Comparison of ENCODE assay signal across 9 mouse cellular contexts in genomic region chr16:17647156-17647555, GRCm38 (mm10). TPM values are rescaled to one million over a fixed set of nuclear protein-coding genes. Genes with fewer than 3 reads are reported as not detected.
DNase-seq lines count a peak whose midpoint lies in the region; ATAC-seq lines count a peak whose summit lies in the region.
"Had no signal": no experiment of that assay in that cellular context is flagged by ENCODE, and none has a peak within 500 bp of the region (broad histone marks: within the 10 kb centered on the region; RNA-seq: fewer than 3 reads in every experiment).

No protein-coding gene starts in this region.

- H3K4me2 ChIP-seq in lung, embryonic 15.5 days, result peak overlapping the region; percentile 94
- H3K4me2 ChIP-seq in forebrain, embryonic 11.5 days (ENCODE audit: low read depth, low read length, severe bottlenecking), result peak overlapping the region; percentile 97
- H3K4me2 ChIP-seq in neural tube, embryonic 14.5 days (ENCODE audit: low read depth, low read length), result peak overlapping the region; percentile 89

- no peak overlapping the region for H3K27ac ChIP-seq in lung, embryonic 15.5 days
- no peak overlapping the region for H3K27ac ChIP-seq in forebrain, embryonic 11.5 days (ENCODE audit: low read depth, low read length)
- peak overlapping the region; percentile 84; the same call in 1 of the 2 replicates for H3K27ac ChIP-seq in limb, embryonic 10.5 days
- no peak overlapping the region for H3K27ac ChIP-seq in neural tube, embryonic 14.5 days (ENCODE audit: low read depth, low read length)

- WGBS in lung, embryonic 15.5 days, result 19% methylated on average over 1 of the region's 1 CpGs
- 20% methylated on average over 1 of the region's 1 CpGs for WGBS in forebrain, embryonic 11.5 days
- WGBS in limb, embryonic 10.5 days, result 19% methylated on average over 1 of the region's 1 CpGs
- 20% methylated on average over 1 of the region's 1 CpGs for WGBS in neural tube, embryonic 14.5 days

- H3K4me1 ChIP-seq in lung, embryonic 15.5 days, result peaks cover 15% of the 10 kb centered on the region
- peaks cover 9% of the 10 kb centered on the region for H3K4me1 ChIP-seq in forebrain, embryonic 11.5 days (replicated peaks; ENCODE audit: control insufficient read depth, insufficient read depth, low read length)
- H3K4me1 ChIP-seq in limb, embryonic 10.5 days, result peaks cover 14% of the 10 kb centered on the region
- peaks cover 7% of the 10 kb centered on the region for H3K4me1 ChIP-seq in neural tube, embryonic 14.5 days (ENCODE audit: control insufficient read depth, insufficient read depth, low read length)

- peak overlapping the region; percentile 56; the same call in 1 of the 2 replicates for H3K9ac ChIP-seq in lung, embryonic 15.5 days
- H3K9ac ChIP-seq in forebrain, embryonic 11.5 days (ENCODE audit: low read length), result peak overlapping the region; percentile 68
- H3K9ac ChIP-seq in neural tube, embryonic 14.5 days (replicated peaks; ENCODE audit: low read depth, low read length), result peak overlapping the region; percentile 57; the same call in 1 of the 2 replicates

- H3K36me3 ChIP-seq in lung, embryonic 15.5 days, result peaks cover 33% of the 10 kb centered on the region
- peaks cover 2% of the 10 kb centered on the region for H3K36me3 ChIP-seq in forebrain, embryonic 11.5 days (ENCODE audit: control insufficient read depth, insufficient read depth, low read length)
- peaks cover 68% of the 10 kb centered on the region for H3K36me3 ChIP-seq in limb, embryonic 10.5 days
- H3K36me3 ChIP-seq in neural tube, embryonic 14.5 days (ENCODE audit: control insufficient read depth, insufficient read depth, low read length), result peaks cover 19% of the 10 kb centered on the region

- DNase-seq in lung, postnatal 36 days, result no peak
- no peak for DNase-seq in forebrain, embryonic 11.5 days (ENCODE audit: low spot score)
- DNase-seq in limb, embryonic 10.5 days (ENCODE audit: low spot score), result no peak
- no peak for DNase-seq in thymus, adult 18-20 months
- no peak for DNase-seq in adrenal gland, postnatal 14 days
- no peak for DNase-seq in kidney, postnatal 36 days
- DNase-seq: left cerebral cortex, postnatal 4 days had no signal

- ATAC-seq in lung, embryonic 15.5 days (ENCODE audit: borderline replicate concordance, extremely low read depth, low FRiP score, low TSS enrichment), result no peak
- no peak for ATAC-seq in forebrain, embryonic 11.5 days (replicated peaks; ENCODE audit: low FRiP score)
- 0 out of 2 replicates have a peak, but pooled peaks have one; percentile 5 for ATAC-seq in neural tube, embryonic 14.5 days (ENCODE audit: low read depth)

- no peaks in the 10 kb centered on the region for H3K9me3 ChIP-seq in lung, embryonic 15.5 days
- H3K9me3 ChIP-seq in forebrain, embryonic 11.5 days (ENCODE audit: control insufficient read depth, low read length), result no peaks in the 10 kb centered on the region
- H3K9me3 ChIP-seq in limb, embryonic 10.5 days (replicated peaks), result no peaks in the 10 kb centered on the region
- H3K9me3 ChIP-seq in neural tube, embryonic 14.5 days (ENCODE audit: control insufficient read depth, low read length), result no peaks in the 10 kb centered on the region

- peak overlapping the region; percentile 54; the same call in 1 of the 2 replicates for H3K4me3 ChIP-seq in lung, embryonic 15.5 days
- H3K4me3 ChIP-seq in forebrain, embryonic 11.5 days (ENCODE audit: low read depth, low read length), result peak overlapping the region; percentile 48; the same call in 1 of the 2 replicates
- H3K4me3 ChIP-seq in limb, embryonic 10.5 days, result peak overlapping the region; percentile 70
- peak overlapping the region; percentile 59; the same call in 1 of the 2 replicates for H3K4me3 ChIP-seq in neural tube, embryonic 14.5 days (ENCODE audit: low read depth, low read length)

- H3K27me3 ChIP-seq in lung, embryonic 15.5 days, result no peaks in the 10 kb centered on the region
- H3K27me3 ChIP-seq in forebrain, embryonic 11.5 days (ENCODE audit: control insufficient read depth, insufficient read depth, low read length), result no peaks in the 10 kb centered on the region
- no peaks in the 10 kb centered on the region for H3K27me3 ChIP-seq in limb, embryonic 10.5 days (ENCODE audit: low read depth, poor library complexity, severe bottlenecking)
- no peaks in the 10 kb centered on the region for H3K27me3 ChIP-seq in neural tube, embryonic 14.5 days (ENCODE audit: control insufficient read depth, insufficient read depth, low read length)

RNA-seq across cellular contexts. Expression of gene Ccdc74a, which starts 0.9 kb away (rescaled TPM):
- polyA plus RNA-seq in lung, embryonic 15.5 days (2015; fragmentation: Nextera tagmentation; extraction: Ambion mirVana), result 6.8 and 7.8 TPM in 2 replicates
- polyA plus RNA-seq in forebrain, embryonic 11.5 days (2014; fragmentation: Nextera tagmentation; extraction: Ambion mirVana), result 5.3 and 7.9 TPM in 2 replicates
- 6.0 and 8.7 TPM in 2 replicates for polyA plus RNA-seq in limb, embryonic 10.5 days (2016; fragmentation: Nextera tagmentation; extraction: Ambion mirVana)
- polyA plus RNA-seq in neural tube, embryonic 14.5 days (2014; fragmentation: Nextera tagmentation; extraction: Ambion mirVana), result 10.6 and 11.3 TPM in 2 replicates
- total RNA-seq in adrenal gland, postnatal 14 days (2021), result 2.0 and 3.8 TPM in 2 replicates

RNA-seq across cellular contexts. Expression of gene Smpd4, which starts 28.0 kb away (rescaled TPM):
- 28.2 and 32.2 TPM in 2 replicates for polyA plus RNA-seq in lung, embryonic 15.5 days (2015; fragmentation: Nextera tagmentation; extraction: Ambion mirVana)
- polyA plus RNA-seq in forebrain, embryonic 11.5 days (2014; fragmentation: Nextera tagmentation; extraction: Ambion mirVana), result 61.1 and 69.1 TPM in 2 replicates
- 74.3 and 74.4 TPM in 2 replicates for polyA plus RNA-seq in limb, embryonic 10.5 days (2016; fragmentation: Nextera tagmentation; extraction: Ambion mirVana)
- polyA plus RNA-seq in neural tube, embryonic 14.5 days (2014; fragmentation: Nextera tagmentation; extraction: Ambion mirVana), result 27.7 and 29.3 TPM in 2 replicates
- 29.1 and 33.6 TPM in 2 replicates for total RNA-seq in adrenal gland, postnatal 14 days (2021)
